Mouse (Mus musculus): Measurements from ENCODE around the gene Emc8. TPM values are rescaled to one million over a fixed set of nuclear protein-coding genes. Genes with fewer than 3 reads are reported as not detected.
"Not testable (repeated sequence)": the region's sequence is repeated elsewhere in the genome, so short reads cannot be mapped to it uniquely, and the experiment has no call there.

Emc8 gene
- polyA plus RNA-seq, 1 experiment from 2014 or later = 254 TPM

DNA sequence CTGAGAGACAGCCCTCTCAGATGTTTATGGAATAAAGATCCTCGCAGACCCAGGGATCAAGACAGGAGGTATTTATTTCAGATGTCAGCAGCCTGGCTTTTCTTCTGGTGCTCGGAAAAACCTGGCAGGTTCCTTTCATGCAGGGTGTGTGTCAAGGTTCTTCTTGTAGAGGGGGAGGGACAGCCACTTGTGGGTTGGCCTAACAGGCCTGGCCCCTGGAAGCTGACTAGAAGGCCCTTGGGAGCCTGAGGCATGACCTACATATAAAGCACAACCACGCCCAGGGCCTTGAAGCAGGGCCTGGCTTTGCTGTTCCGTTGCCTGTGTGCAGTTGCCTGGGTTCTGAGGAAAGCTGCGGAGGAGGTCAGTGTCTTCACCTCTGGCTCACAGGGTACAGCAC is 16.7 kb upstream of the Emc8 start:
- no peak for ATAC-seq (ENCODE audit: insufficient number of reproducible peaks, insufficient read depth, low FRiP score, low TSS enrichment, low read depth)
- Histone ChIP-seq H3K36me3 (no peaks in the 10 kb centered on the region), H3K4me3 (no peak overlapping the region), H3K4me2 (no peak overlapping the region), H3K9me3 (no peaks in the 10 kb centered on the region), H3K9ac (0 out of 2 replicates have a peak overlapping the region, but pooled peaks have one; percentile 3), H3K27ac (peak overlapping the region; percentile 81), H3K27me3 (peaks cover 7% of the 10 kb centered on the region; the same call in 1 of the 2 replicates), H3K4me1 (peaks cover 30% of the 10 kb centered on the region)
- 39% methylated on average over 5 of the region's 5 CpGs for WGBS

DNA sequence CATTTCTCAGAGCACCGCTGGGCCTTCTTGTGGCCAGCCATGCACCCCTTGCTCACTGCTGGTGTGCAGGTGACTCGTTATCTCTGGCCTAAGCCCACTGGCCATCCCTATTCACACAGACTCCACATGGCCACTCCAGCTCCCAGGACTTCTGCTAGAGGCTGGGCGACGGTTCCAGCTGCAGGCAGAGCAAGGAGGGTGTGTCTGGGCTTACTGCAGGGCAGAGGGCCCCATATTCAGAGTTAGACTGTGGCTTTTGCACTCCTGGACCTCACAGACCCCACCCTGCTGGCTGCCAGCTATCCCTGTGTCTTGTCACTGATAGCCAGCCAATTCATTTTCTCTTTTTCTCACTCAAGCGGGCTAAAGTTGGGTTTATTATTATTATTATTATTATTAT is 15.7 kb upstream of the Emc8 start:
- H3K4me2 ChIP-seq = no peak overlapping the region
- WGBS = 71% methylated on average over 5 of the region's 5 CpGs
- ATAC-seq (ENCODE audit: insufficient number of reproducible peaks, insufficient read depth, low FRiP score, low TSS enrichment, low read depth) = no peak

DNA sequence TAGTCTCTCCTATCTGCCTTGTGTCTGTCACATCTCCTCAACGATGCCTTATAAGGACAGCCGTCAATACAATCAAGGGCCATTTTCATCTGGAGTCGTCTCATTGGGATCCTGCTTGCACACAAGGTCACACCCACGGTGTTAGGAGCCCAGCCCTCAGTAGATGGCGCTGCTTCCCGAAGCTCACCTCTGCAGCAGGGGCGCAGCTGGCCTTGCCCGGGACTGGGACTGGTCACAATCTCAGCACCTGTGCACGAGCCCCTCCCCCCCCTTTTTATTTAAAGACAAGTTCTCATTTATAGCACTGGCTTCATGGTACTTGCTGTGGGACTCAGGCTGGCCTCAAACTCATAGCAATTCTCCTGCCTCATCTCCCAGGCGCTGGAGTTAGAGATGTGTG is 15.2 kb upstream of the Emc8 start:
- no peaks in the 10 kb centered on the region for H3K9me3 ChIP-seq
- H3K4me3 ChIP-seq = no peak overlapping the region
- H3K36me3 ChIP-seq = no peaks in the 10 kb centered on the region
- H3K9ac ChIP-seq = no peak overlapping the region
- WGBS = 15% methylated on average over 10 of the region's 10 CpGs
- no peak for ATAC-seq (ENCODE audit: insufficient number of reproducible peaks, insufficient read depth, low FRiP score, low TSS enrichment, low read depth)
- peaks cover 7% of the 10 kb centered on the region; the same call in 1 of the 2 replicates for H3K27me3 ChIP-seq
- peaks cover 30% of the 10 kb centered on the region for H3K4me1 ChIP-seq
- H3K27ac ChIP-seq = no peak overlapping the region
- no peak overlapping the region for H3K4me2 ChIP-seq

More for the DNA sequence above, 15.7 kb upstream of the Emc8 start:
- peaks cover 7% of the 10 kb centered on the region; the same call in 1 of the 2 replicates for H3K27me3 ChIP-seq
- H3K4me3 ChIP-seq = no peak overlapping the region
- no peaks in the 10 kb centered on the region for H3K9me3 ChIP-seq
- H3K36me3 ChIP-seq = no peaks in the 10 kb centered on the region
- peaks cover 30% of the 10 kb centered on the region for H3K4me1 ChIP-seq
- no peak overlapping the region for H3K9ac ChIP-seq
- no peak overlapping the region for H3K27ac ChIP-seq

DNA sequence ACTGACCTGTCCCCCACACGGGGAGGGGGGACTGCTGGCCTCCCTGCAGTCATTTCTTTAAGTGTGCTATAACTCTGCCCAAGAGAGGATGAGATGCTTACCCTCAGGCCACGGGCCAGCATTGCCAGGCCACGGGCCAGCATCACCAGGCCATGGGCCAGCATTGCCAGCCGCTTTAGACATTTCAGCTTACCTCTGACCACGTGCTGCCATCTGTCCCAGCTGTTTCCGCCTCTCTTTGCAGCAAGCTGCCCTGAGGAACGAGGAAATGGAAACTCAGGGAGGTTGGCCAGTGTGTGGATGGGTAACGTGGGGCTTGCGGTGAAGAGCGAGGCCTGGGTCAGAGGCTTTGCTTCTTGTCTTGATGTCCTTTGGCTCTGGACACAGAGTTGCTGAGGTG is 12.7 kb upstream of the Emc8 start:
- peaks cover 7% of the 10 kb centered on the region; the same call in 1 of the 2 replicates for H3K27me3 ChIP-seq
- no peak overlapping the region for H3K4me3 ChIP-seq
- no peak for ATAC-seq (ENCODE audit: insufficient number of reproducible peaks, insufficient read depth, low FRiP score, low TSS enrichment, low read depth)
- 73% methylated on average over 10 of the region's 10 CpGs for WGBS
- H3K36me3 ChIP-seq = no peaks in the 10 kb centered on the region
- H3K27ac ChIP-seq = no peak overlapping the region
- H3K4me1 ChIP-seq = peaks cover 18% of the 10 kb centered on the region
- H3K4me2 ChIP-seq = no peak overlapping the region
- no peak overlapping the region for H3K9ac ChIP-seq
- H3K9me3 ChIP-seq = no peaks in the 10 kb centered on the region

DNA sequence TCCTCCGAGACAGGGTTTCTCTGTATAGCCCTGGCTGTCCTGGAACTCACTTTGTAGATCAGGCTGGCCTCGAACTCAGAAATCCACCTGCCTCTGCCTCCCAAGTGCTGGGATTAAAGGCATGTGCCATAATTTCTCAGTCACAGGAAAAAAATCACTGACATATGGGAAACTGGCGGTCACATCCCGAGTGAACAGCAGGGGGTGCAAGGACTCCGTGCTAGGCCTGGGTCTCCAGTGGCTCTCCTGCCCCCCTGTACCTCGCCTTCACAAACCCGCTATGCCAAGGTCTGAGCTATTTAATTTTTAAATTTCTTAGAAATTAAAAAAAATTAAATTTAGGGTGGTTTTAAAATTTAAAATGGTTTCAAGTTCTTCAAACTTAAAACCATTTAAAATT is 12.0 kb upstream of the Emc8 start:
- not testable (repeated sequence) for H3K9ac ChIP-seq; H3K27me3 ChIP-seq; ATAC-seq (ENCODE audit: insufficient number of reproducible peaks, insufficient read depth, low FRiP score, low TSS enrichment, low read depth); H3K4me3 ChIP-seq; H3K9me3 ChIP-seq; H3K4me2 ChIP-seq; H3K36me3 ChIP-seq; H3K27ac ChIP-seq
- 60% methylated on average over 7 of the region's 7 CpGs for WGBS
- peaks cover 13% of the 10 kb centered on the region for H3K4me1 ChIP-seq

DNA sequence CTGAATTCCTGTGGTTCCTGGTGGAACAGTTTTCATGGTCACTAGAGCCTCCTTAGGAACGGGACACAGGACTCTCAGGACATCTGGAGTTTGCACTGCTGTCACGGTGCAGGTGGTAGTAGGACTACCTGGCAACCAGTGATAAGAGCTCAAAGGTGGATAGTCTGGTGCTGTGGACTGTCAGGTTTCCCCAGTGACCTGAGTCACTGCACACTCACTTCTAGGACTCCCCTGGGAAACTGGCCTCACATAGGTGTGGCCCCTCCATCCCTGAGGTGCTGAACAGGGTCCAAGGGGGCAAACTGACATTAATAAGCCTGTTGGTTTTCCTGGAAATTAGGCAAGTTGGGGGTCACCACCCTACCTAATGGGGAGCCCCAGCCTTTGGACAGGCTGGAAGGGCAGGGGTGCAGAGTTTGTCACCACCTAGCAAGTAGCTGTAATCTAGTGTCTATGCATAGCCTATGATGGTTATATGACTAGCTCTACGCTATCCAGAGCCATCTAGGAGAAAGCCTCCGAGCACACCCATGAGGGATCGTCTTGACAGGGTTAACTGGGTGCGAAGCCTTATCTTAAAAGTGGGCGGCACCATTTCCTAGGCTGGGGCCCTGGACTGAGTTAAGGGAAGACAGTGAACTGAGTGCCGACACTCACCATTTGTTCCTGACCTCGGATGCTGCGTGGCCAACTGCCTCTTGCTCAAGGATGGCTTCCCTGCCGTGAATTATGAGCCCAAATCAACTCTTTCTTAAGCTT is 11.4 kb upstream of the Emc8 start:
- 79% methylated on average over 11 of the region's 11 CpGs for WGBS
- ATAC-seq (ENCODE audit: insufficient number of reproducible peaks, insufficient read depth, low FRiP score, low TSS enrichment, low read depth) = no peak
- Histone ChIP-seq H3K9ac (no peak overlapping the region), H3K9me3 (no peaks in the 10 kb centered on the region), H3K4me1 (peaks cover 7% of the 10 kb centered on the region), H3K4me3 (no peak overlapping the region), H3K36me3 (0 out of 2 replicates have a peak, but pooled peaks cover 7% of the 10 kb centered on the region), H3K27ac (no peak overlapping the region), H3K4me2 (no peak overlapping the region), H3K27me3 (peaks cover 7% of the 10 kb centered on the region; the same call in 1 of the 2 replicates)

DNA sequence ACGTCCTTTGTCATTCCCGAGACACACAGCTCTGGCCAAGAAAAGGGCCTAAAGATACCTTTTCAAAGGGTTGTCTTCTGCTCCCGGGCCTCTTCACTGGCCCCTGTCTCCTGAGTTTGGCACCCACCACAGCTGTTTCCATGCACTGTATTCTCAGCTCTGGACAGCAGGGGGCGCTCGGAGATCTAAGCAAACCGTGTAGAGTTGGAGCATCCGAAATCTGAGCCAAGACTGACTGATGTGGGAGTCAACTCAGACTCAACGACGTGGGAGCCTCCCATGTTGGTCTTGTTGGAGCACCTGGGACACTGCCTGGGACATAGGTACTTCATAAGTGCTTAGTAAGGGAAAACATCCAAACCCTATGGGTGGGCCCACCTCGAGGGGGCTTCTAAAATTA is 10.1 kb upstream of the Emc8 start:
- Histone ChIP-seq H3K4me2 (no peak overlapping the region), H3K27me3 (peaks cover 7% of the 10 kb centered on the region; the same call in 1 of the 2 replicates), H3K4me3 (no peak overlapping the region), H3K9me3 (no peaks in the 10 kb centered on the region), H3K4me1 (no peaks in the 10 kb centered on the region), H3K27ac (no peak overlapping the region), H3K9ac (no peak overlapping the region), H3K36me3 (peaks cover 16% of the 10 kb centered on the region)
- WGBS = 14% methylated on average over 10 of the region's 10 CpGs
- ATAC-seq (ENCODE audit: insufficient number of reproducible peaks, insufficient read depth, low FRiP score, low TSS enrichment, low read depth) = peak; percentile 60; the same call in 1 of the 2 replicates

DNA sequence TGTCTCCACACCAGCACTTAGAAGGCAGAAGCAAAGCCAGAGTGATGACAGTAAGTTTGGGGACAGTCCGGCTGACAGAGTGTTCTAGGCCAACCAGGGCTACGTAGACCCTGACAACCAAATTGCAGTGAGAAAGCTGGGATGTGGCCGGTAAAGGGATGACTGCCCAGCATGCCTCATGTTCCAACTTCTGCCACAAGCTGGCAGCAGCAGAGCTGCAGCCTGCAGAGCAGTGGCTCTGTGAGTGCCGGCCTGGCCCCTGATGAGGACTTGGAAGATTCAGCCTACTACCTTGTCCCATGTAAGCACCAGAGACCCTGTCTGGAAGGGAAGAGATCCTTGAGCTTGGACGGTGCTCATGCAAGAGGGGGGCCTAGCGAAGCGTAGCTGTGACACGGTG is 7.3 kb upstream of the Emc8 start:
- no peaks in the 10 kb centered on the region for H3K27me3 ChIP-seq
- WGBS = 75% methylated on average over 8 of the region's 8 CpGs
- H3K36me3 ChIP-seq = peaks cover 43% of the 10 kb centered on the region
- H3K4me3 ChIP-seq = no peak overlapping the region
- ATAC-seq (ENCODE audit: insufficient number of reproducible peaks, insufficient read depth, low FRiP score, low TSS enrichment, low read depth) = no peak
- no peak overlapping the region for H3K27ac ChIP-seq
- H3K9ac ChIP-seq = no peak overlapping the region
- H3K4me1 ChIP-seq = peaks cover 4% of the 10 kb centered on the region; the same call in 1 of the 2 replicates
- no peak overlapping the region for H3K4me2 ChIP-seq
- no peaks in the 10 kb centered on the region for H3K9me3 ChIP-seq

DNA sequence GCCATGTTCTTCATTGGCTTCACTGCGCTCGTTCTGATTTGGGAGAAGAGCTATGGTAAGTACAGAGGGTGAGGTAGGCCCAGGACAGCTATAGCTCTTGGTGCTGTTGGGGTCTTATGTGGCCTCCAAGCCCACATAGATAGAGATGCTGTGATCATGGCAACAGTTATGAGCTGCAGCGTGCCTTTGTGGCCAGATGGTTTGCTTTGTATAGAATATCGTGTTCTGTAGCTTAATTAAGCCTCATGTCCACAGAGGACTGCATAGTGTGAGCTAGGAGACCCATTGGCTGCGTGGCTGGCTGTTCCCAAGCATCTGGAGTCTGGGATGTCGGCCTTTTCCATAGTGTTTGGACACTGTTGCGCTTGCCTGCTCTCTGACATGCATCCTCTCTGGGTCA is 4.9 kb upstream of the Emc8 start:
- no peak overlapping the region for H3K4me3 ChIP-seq
- ATAC-seq (ENCODE audit: insufficient number of reproducible peaks, insufficient read depth, low FRiP score, low TSS enrichment, low read depth) = no peak
- H3K27me3 ChIP-seq = no peaks in the 10 kb centered on the region
- no peak overlapping the region for H3K27ac ChIP-seq
- H3K36me3 ChIP-seq = peaks cover 53% of the 10 kb centered on the region
- H3K4me2 ChIP-seq = no peak overlapping the region
- peaks cover 17% of the 10 kb centered on the region for H3K4me1 ChIP-seq
- no peak overlapping the region for H3K9ac ChIP-seq
- 93% methylated on average over 7 of the region's 7 CpGs for WGBS
- no peaks in the 10 kb centered on the region for H3K9me3 ChIP-seq

DNA sequence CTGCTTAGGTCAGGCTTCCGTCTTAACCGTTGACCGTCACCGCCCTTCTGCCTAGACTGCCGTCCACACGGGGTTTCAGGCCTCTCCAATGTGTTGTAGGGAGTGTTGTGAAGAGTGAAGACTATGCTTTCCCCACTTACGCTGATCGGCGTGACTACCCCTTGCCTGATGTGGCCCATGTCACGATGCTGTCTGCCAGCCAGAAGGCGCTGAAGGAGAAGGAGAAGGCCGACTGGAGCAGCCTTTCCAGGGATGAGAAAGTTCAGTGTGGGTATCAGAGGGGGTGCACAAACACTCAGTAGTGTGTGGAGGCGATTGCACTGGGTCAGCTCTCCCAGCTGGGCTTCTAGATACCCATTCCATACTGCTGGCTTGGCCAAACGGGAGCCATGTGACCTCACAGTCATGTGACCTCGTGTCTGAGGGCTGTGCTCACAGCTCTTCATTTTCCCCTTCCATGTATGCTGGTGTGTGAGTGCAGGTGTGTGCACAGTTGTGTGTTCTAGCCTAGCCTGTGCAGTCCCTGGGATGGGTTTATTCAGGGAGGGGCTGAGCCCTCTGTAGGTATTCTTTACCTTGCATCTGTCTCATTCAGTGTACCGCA is 4.4 kb upstream of the Emc8 start:
- ATAC-seq (ENCODE audit: insufficient number of reproducible peaks, insufficient read depth, low FRiP score, low TSS enrichment, low read depth) = no peak
- 91% methylated on average over 16 of the region's 16 CpGs for WGBS
- Histone ChIP-seq H3K4me1 (peaks cover 17% of the 10 kb centered on the region), H3K27me3 (no peaks in the 10 kb centered on the region), H3K4me2 (no peak overlapping the region), H3K27ac (no peak overlapping the region), H3K9me3 (no peaks in the 10 kb centered on the region), H3K4me3 (no peak overlapping the region), H3K36me3 (peaks cover 53% of the 10 kb centered on the region), H3K9ac (no peak overlapping the region)

DNA sequence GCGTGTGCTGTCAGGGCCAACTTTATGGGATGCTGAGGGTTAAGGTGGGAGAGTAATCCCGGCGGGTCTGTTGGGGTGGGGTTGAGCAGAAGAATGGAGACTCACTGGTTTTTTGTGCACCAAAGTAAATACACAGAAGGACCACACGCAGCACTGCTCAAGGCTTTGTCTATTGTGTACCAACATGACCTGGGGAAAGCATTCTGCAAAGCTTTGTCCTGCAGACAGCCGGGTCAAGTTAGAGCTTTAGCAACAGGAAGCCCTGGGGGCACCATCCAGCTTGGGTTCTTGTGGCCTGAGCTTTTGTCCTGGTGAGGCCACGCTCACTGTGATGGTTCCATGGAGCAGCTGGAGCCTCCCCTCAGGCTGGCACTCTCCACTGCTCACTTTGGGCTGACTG is 3.4 kb upstream of the Emc8 start:
- Histone ChIP-seq H3K4me2 (no peak overlapping the region), H3K4me3 (no peak overlapping the region), H3K36me3 (peaks cover 53% of the 10 kb centered on the region), H3K9ac (no peak overlapping the region), H3K27ac (no peak overlapping the region), H3K4me1 (peaks cover 22% of the 10 kb centered on the region), H3K27me3 (no peaks in the 10 kb centered on the region), H3K9me3 (no peaks in the 10 kb centered on the region)
- ATAC-seq (ENCODE audit: insufficient number of reproducible peaks, insufficient read depth, low FRiP score, low TSS enrichment, low read depth) = no peak
- 39% methylated on average over 6 of the region's 6 CpGs for WGBS
